Mouse (Mus musculus) liver, postnatal 0 days (tissue): ENCODE results near the gene Lrtm2.

Source experiments
- CTCF ChIP-seq: sonication (generic); IDR thresholded peaks from 2 replicates; pipeline ENCODE4 v1.5.1; 2016; ENCODE audit warnings: antibody characterized with exemption, low read depth
- EP300 ChIP-seq: IDR thresholded peaks from 2 replicates; pipeline ENCODE4 v1.6.1; 2016; ENCODE audit warnings: antibody characterized with exemption, low read depth, mild to moderate bottlenecking

- TF ChIP-seq CTCF (no peak), EP300 (no peak)
Observed at GRCm38 (mm10) chr6:119313588-119314375, 16.8 kb downstream of the Lrtm2 start.
